Mouse (Mus musculus) testis, adult 2 months (tissue): ENCODE measurements around the gene Lyg1.

Experiments
- CTCF ChIP-seq: fragments of 200-500 bp; IDR thresholded peaks from 2 replicates; pipeline ENCODE4 v1.5.1; 2012; ENCODE audit warnings: low read depth, mild to moderate bottlenecking, inconsistent platforms, low read length, moderate library complexity; ENCODE audit not compliant: control insufficient read depth, insufficient read depth, insufficient replicate concordance
- POLR2A ChIP-seq: fragments of 200-500 bp; IDR thresholded peaks from 2 replicates; pipeline ENCODE4 v1.6.1; 2012; ENCODE audit warnings: low read depth, mild to moderate bottlenecking, inconsistent platforms, low read length, moderate library complexity; ENCODE audit not compliant: control insufficient read depth

DNA sequence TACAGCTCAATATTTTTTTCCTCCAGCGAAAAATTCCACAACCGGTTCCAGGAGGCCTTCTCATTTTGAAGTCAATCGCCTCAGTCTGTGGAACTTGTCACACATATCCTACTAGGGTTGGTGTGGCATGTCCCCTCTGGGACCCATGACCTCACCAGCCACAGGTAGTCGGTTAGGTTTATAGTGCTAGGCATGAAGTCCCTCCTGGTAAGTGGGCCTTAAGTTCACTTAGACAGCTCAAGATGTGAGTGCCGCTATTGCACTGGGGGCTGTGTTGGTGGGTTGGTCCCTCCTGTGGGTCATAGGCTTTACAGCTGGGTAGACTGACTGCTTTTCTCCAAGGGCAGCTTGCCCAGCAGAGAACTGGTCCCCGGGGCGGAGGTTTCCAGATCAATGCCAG, 19.7 kb upstream of the Lyg1 start:
- TF ChIP-seq POLR2A (no peak), CTCF (no peak)
